Mouse (Mus musculus) small intestine, adult 2 months (tissue): Measurements from ENCODE around the gene Gm11096.

Experiments used
- CTCF ChIP-seq: fragments of 200-500 bp; IDR thresholded peaks from 2 replicates; pipeline ENCODE4 v1.5.1; 2012; ENCODE audit warnings: low read depth, mild to moderate bottlenecking, control low read depth, inconsistent platforms, low read length, moderate library complexity, mixed read lengths; ENCODE audit not compliant: insufficient replicate concordance, insufficient read length; ENCODE audit errors: extremely low read depth
- POLR2A ChIP-seq: fragments of 200-500 bp; IDR thresholded peaks from 2 replicates; pipeline ENCODE4 v1.6.1; 2012; ENCODE audit warnings: low read depth, mild to moderate bottlenecking, control low read depth, inconsistent platforms, low read length, moderate library complexity

DNA sequence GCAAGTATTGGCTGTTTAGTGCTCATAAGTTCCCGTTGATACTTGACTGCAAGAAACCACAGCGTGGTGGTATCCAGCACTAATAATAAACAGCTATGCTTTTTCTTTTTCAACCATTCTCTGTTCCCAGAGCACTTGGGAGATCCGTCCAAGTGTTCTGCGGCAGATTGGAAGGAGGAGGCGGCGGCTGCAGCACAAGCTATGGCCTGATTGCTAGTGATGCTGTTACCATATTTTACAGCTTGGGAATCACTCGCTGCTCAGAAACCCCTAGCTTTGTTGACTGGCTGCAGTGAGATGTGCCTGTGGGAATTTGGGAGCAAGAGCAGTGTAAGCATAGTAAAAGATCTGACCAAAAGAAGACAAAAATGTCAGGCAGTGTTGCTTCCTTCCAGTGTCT, 14.3 kb upstream of the Gm11096 start:
- TF ChIP-seq CTCF (no peak), POLR2A (no peak)
